Mouse (Mus musculus): ENCODE results near the gene Atxn7l1. TPM values are rescaled to one million over a fixed set of nuclear protein-coding genes. Genes with fewer than 3 reads are reported as not detected.

Gene Atxn7l1
- polyA plus RNA-seq, 2 experiments from 2014 or later: 75.6 to 87.7 TPM

DNA sequence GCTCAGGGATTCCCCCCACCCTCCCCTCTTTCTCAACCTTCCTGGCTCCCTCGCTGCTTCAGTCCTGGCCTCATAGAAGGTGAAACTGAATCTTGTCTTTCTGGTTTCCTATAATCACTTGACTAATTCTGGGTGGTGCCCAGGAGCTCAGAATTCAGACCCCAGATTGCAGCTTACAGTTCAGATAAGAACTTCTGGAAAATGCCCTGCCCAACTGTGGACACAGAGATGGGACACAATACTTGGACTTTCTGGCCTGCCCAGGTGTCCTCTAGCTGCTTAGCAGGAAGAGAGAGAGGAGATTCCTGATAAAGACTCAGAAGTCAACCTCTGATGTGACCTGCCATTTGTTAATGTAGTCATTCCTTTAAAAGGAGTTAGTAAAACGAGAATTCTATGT is 131.7 kb downstream of the Atxn7l1 start:
- ATAC-seq: no peak

DNA sequence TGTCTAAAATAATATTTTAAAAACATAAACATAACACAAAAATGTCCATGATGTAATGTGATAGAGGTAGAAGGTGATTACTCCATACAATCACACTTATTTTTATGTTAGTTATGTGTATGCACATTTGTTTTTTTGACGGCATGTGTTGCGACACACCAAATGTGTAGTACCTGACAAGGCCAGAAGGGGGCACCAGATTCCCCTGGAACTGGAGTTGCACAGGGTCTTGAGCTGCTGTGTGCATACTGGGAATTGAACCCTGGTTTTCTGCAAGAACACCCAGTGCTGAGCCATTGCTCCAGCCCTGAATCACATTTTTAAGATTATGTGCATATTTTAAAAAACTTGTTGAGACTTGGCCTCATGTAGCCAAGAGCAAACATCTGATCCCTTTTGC is 133.3 kb downstream of the Atxn7l1 start:
- ATAC-seq: peak; percentile 30

DNA sequence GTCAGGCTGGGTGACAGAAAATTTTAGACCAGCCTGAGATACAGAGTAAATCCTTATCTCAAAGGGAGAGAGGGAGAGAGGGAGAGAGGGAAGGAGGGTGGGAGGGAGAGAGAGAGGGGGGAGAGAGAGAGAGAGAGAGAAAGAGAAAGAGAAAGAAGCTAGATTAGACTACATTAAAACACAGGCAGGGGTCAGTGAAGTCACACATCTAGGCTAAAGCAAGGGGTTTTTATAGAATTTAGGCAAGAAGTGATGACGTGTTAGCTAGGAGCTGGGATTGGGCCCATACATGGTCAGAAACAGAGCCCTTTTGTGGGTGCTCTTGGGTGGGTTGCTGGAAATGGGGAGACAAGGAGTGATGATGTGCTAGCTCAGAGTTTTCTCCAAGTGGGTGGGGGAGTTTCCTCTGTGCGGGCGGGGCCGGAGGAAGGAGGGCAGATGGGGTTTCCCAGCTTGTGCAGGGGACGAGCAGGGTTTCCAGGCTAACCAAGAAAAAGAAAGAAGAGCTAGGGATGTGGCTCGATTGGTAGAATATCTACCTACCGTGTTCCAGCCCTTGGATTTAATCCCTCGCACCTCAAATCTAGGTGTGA is 136.9 kb downstream of the Atxn7l1 start:
- ATAC-seq: peak; percentile 81

DNA sequence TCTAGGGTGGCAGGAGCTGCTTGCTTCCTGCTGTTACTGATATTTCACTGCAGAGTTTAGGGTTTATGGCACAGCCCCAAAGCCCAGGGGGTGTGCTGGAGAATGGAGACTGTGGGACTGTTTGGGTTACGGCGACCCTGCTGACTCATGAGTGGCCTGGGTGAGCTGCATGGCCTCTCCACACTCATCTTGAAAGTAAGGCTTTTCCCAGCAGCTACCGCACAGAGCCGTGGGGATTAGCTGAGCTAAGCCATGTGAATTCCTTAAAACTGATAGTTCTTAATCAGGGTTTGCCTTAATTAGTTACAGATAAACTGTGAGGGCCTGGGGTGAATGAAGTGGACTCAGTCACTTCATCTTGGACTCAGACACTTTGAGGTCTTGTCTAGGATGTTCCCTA is 137.9 kb downstream of the Atxn7l1 start:
- ATAC-seq: peak; percentile 28

DNA sequence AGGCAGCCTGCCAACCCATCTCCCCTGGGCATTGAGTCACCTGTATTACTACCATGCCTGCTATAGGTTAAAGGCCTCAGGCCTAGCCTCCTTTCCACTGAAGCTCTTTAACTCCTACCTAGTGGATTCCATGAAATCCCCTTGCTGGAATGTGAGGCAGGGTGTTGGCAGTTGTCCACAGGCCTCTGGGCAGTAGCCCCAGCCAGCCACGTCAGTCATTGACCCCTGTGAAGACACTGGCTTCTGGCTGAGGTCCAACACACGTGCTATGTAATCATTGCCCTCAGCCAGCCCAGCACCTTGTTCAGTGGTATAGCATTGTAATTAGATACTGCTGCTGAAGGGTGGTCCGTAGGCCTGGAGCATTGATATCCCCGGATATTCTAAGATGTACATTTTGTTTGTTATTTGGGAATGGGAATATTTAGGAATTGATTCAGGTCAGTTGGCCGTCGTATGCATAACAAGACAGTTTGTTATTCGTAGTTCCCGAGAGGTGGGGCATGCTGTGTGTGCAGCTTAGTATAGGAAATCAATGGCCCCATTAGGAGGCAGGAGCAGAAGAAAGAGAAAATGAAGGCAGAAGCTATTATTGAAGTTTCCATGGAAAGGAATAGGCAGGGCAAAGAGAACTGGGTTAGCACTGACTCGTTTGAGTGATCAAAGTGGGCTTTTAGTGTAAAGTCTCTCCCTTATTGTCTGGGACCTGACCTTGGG is 138.6 kb downstream of the Atxn7l1 start:
- ATAC-seq: no peak

DNA sequence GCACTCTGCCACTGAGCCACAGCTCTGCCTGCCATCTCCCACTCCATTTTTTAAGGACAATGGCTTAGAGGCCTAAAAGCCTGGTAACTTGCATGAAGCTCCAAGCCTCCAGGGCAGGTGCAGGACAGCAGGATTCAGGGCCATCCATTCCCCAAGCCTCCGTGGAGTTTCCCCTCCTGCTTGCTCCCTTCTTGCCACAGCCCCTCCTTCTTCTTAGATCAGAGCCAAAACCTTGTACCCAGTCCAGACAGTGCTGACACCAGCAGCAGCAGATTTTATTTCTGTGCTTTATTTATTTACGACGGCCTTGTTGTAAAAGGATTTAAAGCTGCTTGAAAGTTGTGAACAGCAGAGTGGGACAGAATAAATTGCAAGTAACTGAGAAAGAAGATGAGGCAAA is 140.2 kb downstream of the Atxn7l1 start:
- no peak for ATAC-seq

DNA sequence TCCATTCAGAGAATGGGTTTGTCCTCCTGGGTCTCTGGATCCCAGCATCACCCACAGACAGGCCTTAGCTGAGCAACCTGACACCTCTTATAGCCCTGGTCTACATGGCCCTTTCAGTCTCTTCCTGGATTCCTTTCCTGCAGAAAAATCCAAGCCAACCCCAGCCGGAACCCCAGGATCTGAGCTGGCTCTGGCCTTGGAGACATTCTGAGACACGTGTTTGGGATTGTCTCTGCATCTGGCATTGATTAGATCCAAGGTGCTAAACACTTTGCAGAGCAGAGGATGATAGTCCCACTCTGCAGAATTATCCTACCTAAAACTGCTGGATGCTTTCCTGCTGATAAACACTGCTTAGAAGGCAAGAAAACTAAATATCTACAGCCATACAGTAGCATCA is 141.3 kb downstream of the Atxn7l1 start:
- ATAC-seq: no peak

DNA sequence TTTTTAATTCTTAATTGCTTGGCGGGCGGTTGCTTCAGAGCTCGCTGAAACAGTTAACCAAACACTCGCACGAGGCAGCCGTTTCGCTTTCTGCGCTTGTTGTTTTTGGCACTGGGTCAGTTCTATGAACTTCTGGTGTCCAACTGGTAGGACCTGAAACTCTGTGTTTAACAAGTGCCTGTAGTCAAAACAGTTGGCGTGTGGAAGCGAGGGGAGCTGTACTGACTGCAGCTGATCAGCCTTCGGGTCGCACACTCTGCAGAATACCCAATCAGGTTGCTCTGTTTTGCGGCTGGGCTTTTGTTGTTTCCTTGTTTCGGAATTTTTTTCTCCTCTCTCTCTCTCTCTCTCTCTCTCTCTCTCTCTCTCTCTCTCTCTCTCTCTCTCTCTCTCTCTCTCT is 154.6 kb downstream of the Atxn7l1 start:
- ATAC-seq: peak; percentile 61

DNA sequence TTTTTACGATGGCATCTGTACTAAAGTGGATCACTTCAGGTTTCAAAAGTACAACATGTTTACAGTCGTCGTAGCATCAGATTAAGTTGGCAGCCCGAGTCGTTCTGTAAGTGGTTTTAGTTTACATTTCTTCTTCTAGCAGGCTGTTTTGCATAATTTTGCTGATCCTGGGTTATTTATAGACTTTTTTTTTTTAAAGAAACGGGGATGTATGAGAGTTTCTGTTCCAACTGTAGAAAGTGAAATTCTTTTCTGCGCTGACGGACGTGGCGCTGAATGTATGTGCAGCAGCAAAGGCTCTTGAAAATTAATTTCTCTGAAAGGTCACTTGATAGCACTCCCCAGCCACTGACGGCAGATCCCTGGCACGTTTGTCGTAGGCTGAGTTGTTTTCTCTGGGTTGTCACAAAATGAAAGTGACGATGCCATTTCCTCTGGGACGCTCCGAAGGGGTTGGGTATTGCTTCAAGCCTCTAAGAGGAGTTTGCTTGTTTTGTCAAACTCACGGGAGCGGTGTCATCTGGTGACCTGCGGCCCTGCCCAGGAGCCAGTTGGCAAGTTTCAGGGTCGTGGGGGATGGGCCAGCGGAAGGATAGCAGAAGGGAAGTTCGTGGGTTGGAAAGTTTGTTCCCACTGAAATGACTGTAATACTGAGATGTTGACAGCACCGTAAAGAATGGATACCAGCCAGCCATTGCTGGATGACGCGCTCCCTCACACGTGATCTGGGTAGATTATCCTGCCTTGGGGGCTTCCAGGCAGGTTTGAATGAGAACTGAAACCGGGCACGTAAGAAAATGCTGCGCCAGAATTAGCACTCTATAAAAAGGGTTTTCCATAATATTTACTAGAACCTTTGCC is 155.3 kb downstream of the Atxn7l1 start:
- ATAC-seq: peak; percentile 72

DNA sequence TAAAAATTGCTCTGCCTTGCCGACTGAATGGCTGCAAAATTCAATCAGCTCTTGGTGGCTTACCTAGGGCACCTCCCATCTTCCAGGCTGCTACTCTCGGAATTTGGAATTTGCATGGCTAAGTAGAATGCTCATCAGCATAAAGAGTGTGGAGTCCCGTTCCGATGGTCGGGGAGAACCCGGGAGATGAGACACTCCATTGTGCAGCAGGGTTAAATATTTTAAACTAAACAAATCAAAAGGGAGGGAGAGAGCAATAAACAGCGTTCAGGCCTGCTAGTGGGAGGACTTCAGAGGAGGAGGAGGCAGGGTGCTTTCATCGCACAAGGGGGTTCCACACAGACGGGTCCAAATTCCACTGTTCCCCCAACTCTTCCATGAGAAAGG is 155.9 kb downstream of the Atxn7l1 start:
- peak; percentile 0 for ATAC-seq

DNA sequence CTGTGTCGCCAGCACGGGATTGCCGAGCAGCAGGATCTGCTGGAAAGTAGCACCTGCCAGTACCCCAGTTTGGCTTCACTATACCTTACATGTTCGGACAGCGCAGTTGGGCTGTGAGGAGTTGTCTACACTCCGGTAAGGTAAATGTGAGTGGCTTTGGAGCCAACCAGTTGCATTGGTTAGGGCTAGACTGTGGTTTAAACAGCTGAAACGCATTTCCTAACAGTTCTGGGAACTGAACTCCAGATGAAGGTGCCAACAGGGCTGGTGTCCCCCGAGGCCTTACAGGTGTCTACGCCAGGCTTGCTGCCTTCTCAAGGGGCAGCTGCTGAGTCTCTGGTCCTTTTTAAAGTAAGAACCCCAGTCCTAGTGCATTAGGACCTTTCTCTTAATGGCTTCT is 157.6 kb downstream of the Atxn7l1 start:
- no peak for ATAC-seq

DNA sequence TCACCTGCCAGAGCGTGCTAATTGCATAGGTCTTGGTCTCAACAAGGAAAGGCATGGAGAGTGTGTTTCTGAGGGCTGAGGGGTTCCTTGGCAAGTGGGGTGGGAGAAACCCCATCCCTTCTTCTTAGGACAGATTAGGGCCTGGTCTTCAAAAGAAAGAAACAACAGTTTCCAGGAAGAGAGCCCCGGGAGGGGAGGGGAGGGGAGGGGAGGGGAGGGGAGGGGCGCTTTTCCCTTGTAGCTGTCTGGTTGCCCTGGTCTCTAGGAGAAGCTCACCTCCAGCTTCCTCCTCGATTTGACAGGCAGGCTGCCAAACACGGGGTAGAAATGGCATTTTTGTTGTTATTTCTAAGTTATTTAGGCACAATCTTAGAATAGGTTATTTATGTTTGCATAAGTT is 159.0 kb downstream of the Atxn7l1 start:
- no peak for ATAC-seq

DNA sequence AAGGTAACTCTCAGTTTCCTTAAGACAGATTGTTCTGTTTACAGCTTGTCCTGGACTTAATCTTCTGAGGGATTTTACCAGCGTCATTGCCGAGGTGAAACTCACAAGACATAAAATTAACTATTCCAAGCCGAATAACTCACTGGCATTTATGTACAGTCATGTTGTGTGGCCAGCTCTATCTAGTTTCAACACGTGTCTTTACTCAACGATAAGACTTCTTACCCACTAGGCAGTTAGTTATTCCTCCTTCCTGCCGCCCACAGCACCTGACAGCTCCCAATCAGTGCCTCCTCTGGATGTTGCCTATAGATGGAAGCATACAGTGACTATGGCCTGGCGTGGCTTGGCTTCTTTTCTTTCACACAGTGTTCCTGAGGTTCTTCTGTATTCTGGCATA is 161.2 kb downstream of the Atxn7l1 start:
- ATAC-seq: no peak

DNA sequence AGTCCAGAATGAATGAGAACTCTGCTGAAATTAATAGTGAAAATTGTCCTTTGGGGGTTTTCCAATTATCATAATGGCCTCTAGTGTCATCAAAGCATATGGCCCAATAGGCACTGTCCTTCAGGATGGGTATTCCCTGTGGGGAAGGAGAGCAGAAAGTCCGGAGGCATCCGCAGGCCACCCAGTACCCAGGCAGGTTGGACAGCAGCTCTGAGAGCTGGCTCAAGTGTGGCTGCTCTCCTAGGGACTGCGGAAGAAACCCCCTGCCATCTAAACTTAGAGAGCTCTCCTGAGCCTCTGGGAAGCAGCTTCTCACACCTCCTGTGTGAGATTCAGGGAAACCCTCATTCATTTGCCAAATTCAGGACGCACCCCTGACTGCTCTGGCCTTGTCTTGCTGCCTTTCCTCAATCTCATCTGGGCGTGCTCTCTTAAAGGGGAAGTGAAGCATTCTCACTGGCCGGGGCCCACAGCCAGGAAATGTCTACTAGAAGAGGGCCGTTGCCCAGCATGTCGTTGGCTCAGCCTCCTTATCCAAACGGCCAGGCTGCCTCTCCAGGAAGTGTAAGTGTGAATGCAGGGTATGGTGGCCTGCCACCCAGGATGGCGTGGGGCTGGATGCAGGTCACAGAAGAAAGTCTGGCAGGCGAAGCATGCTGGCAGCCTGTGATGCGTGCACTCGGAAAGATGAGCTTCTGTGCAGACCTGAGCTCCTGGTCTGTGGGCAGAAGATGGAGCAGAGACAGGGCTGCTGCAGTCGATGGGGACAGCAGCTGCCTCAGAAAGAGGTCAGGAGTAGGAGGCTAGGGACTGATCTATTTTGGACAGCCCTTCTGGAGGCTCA is 166.6 kb downstream of the Atxn7l1 start:
- peak; percentile 63 for ATAC-seq

DNA sequence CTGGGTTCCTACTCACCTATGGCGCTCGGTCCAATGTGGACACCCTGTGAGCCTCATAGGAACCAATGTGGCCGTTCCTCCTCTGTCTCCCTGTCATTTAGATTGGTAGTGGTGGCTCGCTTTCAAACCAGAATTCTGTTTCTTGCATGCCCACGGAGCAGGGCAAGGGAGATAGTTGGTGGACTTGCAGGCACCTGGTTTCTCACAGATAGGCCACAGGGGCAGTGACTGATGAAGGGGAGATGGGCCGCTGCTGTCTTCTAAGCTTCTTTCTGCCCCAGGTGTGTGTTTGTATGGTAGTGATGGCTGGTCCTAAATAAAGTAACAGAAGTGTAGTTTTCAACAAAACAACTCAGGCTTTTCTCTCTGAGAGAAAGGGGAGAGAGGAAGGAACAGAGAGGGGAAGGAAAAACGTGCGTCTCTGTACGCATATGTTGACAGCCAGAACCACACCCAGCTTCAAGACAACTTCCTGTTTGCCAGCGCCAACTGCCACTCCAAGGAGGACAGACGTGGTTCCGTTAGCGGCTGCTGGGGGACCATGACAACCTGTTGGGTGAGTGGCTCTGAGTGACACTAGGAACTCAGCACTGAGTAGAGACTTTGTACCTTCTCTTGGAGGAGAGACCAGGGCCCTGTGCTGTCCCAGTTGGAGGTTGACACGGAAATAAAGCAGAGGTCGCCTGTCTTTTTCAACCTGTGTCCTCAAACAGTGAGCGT is 167.6 kb downstream of the Atxn7l1 start:
- ATAC-seq: peak; percentile 83

DNA sequence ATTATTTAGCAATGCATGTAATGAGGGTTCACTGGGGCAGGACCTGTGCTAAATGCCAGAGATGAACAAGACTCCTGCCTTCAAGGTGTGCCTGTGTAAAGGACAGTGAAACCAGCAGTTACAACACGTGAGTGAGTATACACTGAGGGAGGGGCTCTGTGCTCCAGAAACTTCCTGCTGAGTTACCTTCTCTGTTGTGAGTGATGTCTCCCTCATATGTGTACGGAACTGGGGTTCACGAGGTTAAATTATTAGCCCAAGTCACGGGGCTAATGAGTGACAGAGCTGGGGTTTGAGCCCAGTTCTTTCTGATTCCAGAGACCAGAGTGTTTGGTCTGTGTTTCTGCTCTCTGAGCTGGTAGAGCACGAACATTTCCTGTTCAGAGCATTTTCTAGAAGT is 168.3 kb downstream of the Atxn7l1 start:
- peak; percentile 62 for ATAC-seq

DNA sequence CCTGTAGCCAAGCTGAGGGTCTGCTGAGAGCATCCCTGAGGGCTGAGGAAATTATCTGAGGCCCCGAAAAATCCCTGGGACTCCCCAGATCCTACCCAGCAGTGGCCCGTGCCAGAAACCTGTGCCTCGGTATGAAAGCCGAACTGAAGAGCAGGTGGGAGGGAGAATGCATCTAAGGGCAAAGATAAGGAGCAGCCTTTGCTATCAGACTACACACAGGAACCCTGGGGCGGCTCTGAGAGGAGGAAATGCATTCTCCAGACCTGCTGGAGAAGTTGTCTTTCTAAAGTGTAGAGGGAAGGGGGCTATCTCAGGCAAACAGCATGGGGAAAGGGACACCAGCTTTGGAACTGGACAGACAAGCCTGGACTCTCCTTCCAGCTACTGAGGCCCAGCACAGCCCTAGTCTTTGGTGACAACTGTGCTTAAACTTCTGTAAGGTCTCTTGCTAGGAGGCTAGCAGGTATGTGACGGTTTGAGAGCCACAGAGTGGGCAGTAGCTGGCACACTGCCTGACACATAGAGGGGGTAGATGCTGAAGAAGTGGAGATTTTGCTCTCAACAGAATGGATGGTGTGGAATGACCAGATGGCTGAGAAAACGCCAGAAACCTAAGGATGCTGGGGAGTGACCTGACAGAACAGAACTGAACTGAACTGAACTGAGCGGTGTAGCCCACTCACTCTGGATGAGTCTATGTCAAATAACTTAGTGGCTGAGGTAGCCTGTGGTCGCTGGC is 170.5 kb downstream of the Atxn7l1 start:
- no peak for ATAC-seq

DNA sequence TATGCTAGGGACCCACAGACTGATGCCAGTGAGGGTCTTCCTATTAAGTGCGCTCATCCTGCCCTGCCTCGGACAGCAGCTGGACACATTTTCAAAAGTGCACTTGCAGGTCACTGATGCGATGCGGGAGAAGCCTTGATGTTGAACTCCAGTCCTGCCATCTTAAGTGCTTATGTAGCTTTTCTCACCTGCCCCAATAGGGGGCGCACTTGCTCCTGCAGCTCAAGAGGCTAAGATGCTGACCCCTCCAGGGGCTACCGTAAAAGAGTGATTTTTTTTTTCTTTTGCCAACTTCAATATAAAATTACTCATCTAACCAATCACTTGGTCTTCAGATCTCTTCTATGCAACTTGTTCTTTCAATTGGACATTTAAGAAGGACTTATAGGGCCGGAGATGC is 175.1 kb downstream of the Atxn7l1 start:
- no peak for ATAC-seq

DNA sequence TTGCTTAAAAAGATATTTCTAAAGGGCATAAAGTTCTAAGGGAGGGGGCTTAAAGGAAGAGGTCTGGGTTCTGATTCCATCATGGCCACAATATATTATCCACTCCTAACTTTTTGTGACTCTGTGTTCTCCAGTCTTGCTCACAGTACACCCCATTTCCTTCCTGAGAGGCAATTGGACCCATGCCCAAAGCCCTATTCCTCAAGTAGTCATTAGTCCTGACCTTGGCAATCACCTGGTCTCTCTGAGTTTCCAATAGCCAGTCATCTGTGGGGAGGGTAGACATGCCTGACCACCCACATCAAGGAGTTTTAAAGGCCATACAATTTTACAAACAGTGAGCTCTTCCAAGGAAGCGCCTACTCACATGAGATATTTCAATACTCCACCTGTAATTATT is 176.3 kb downstream of the Atxn7l1 start:
- no peak for ATAC-seq

DNA sequence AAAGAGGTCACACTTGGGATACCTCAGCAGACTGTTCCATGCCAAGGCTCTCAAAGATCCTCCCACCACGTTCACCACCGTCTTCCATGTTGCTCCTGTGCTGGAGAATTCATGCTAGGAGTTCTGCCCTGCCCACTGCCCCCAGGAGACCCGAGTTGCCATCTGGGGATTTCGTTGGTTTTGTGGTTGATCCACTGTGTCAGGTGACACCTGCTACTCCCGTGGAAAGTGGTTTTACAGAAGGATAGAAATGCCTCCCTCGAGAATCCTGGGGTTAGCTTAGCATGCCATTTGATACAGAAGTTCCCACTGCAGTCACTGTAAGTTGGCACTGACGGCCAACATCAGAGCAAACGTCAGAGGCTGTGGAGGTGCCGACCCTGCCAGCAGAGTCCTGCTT is 177.9 kb downstream of the Atxn7l1 start:
- no peak for ATAC-seq

DNA sequence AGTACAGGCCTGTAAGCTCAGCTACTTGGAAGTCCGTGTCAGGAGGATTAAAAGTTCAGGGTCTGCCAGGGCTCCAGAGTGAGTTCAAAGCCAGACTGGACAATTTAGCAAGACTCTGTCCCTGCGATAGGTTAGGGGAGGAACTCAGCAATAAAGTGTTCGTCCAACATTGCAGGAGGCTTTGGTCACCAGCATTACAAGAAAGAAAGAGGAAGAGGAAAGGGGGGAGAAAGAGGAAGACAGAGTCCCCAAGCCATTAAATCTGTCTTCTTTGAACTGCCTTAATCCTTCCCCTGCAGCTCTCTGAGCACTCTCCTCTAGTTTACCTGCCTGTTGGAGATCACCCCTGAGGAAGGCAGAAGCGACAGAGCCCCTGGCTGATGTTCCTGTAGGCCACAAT is 184.6 kb downstream of the Atxn7l1 start:
- ATAC-seq: no peak

Measured in CD4-positive, CD25-positive, alpha-beta regulatory T cell, adult 4 months (primary cell).